Mouse (Mus musculus): ENCODE data around the gene Abr.

The Abr gene

DNA sequence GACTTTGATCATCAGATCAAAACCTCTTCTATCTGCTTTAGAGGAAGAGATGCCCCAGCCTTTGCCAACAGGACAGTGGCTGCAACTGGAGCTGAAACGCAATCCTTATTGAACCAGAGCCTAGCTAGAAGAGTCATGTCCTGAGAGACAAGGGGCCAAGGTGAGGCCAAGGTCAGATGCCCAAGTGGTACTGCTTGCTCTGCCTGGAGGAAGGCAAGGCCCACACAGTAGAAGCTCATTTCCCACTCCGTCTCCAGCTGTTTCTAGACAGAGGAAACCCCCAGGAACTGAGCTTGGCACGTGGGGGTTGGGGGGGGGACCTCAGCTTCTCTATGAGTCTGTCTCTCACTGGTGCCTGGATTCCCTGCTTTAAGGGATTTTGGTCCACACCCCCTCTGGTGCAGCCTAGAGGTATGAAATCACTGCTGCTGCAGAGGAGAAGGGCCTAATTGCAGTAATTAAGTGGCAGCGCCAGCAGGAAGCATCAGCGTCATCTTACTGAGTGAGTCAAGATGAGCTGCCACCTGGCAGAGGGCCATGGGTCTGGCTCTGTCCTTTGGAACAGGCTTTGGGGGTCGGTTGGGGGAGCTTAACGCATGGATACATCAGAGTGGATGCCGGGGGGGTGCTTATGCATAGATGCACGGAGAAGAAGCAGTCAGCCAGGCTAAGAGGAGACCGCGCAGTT lies 152.7 kb downstream of the Abr start:
- in situ Hi-C loops (cut with MseI, MboI), result no loop called here

DNA sequence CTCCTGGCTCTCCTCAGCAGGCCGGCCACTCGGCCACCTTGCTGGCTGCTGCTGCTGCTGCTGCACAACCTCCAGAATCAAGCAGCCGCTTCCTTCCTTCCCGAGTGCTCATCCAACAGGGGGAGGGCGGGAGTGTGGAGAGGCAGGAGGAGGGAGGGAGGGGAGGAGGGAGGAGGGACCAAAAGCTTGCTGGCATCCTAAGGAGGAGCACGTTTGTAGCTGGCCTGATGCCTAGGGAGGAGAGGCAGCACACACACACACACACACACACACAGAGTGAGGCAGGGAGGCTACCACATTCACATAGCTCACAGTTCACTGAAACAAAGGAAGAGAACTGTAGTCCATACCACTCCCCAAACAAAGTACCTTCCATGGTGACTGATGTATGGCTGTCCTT lies 153.8 kb downstream of the Abr start:
- in situ Hi-C loops (cut with MseI, MboI), result no loop called here

- in situ Hi-C loops (cut with MseI, MboI), result no loop called here
Measured at GRCm38 (mm10) chr11:76467487-76468005, 154.6 kb downstream of the Abr start.

- in situ Hi-C loops (cut with MseI, MboI), result no loop called here
Measured at GRCm38 (mm10) chr11:76467073-76467472, 155.0 kb downstream of the Abr start.

DNA sequence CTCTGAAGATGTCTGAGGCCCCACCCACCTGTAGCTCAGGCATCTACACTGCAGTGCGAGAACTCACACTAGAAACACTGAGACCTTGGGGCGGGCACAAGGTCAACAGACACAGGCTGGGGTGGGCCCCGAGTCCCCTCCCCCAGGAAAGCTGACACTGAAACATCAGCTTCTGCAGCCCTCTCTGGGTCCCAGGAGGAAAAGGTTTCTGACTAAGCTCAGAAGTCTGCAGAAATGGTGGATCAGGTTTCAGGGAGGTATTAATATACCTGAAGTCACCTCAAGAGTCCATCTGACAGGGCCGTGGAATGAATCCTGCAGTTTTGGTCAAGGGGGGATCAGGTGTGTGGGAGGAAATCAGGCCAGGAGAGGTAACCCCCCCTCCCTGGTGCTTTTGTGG lies 156.2 kb downstream of the Abr start:
- in situ Hi-C loops (cut with MseI, MboI), result no loop called here

DNA sequence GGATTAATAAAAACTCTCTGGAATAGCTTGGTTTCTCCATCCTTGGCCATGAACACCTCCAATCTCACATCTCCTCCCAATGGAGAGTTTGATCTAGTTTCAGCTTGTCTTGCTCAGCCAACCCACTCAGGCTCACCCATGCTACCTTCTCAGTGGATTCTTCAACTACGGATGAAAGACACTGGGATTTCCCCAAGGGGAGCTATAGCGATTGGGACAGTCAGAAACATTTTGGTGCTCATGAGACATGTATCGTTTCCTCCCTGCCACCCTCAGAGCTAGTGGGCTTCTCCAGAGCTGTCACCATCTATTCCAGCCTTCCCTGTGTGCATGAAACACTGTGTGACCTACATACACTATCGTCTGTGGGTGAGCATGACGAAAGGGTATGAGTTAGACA lies 160.4 kb downstream of the Abr start:
- in situ Hi-C loops (cut with MseI, MboI), result no loop called here

DNA sequence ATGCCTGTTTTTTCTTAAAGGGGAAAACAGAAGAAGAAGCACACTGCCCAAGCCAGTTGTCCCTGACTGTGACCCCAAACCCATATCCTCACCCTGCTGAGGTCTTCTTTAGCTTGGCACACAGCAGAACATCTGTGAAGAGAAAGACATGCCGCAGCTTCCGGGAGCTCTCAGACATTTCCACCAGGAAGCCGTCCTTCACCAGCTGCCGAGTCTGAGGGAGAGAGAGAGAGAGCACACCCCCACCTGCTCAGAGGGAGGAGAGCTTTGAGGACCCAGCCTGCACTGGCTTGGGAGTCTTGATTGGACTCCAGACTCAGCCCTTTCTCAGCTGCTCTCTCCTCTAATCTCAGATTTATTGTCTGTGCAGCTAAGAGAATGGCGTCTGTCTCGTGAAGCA lies 160.9 kb downstream of the Abr start:
- in situ Hi-C loops (cut with MseI, MboI), result no loop called here

GRCm38 (mm10) chr11:76459489-76459888 lies 162.6 kb downstream of the Abr start:
- in situ Hi-C loops (cut with MseI, MboI), result loop anchor here in 1 of 2 experiments (5.0 kb wide), 2 partner anchors 38 to 42 kb away; no protein-coding TSS in a partner anchor

DNA sequence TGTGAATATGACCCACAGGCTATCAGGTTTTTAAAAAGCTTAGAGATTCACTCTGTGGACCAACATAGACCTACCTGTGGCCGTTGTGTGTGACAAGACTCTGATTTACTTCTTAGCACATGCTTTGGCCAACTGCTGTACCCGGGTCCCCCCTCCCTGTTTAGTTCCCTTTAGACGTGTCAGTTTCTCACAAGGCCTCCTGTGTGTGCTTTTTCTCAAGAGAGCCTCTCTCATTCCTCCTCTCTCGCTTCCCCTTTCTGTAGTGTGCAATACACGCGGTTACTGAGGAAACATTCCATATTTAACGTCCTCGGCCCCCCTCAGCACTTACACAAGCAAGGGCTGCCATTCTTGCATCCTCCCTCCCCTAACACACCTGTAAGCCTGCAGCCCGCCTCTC lies 163.4 kb downstream of the Abr start:
- in situ Hi-C loops (cut with MseI, MboI), result loop anchor here in 1 of 2 experiments (5.0 kb wide), 2 partner anchors 39 to 41 kb away; no protein-coding TSS in a partner anchor

DNA sequence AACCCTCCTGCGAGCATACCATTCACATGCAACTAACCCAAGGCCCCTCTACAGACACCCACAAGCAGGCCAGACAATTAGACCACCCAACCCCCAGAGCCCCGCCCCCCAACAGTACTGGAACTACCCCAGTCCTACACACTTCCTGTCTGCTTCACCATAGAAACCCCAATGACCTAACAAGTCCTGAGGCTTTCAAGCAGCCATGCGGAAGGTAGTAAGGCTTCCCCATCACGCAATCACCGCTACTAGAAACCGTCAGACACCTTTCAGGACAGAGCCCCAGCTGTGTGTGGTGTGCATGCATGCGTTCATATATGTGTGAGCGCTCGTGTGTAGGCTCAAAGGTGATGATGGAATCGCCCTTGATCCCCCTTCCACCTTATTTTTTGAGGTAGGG lies 165.2 kb downstream of the Abr start:
- in situ Hi-C loops (cut with MseI, MboI), result loop anchor here in 1 of 2 experiments (5.0 kb wide), 2 partner anchors 40 kb away; no protein-coding TSS in a partner anchor

- in situ Hi-C loops (cut with MseI, MboI), result loop anchor here in 1 of 2 experiments (5.0 kb wide), 2 partner anchors 39 to 41 kb away; no protein-coding TSS in a partner anchor
Measured at GRCm38 (mm10) chr11:76456233-76456632, 165.9 kb downstream of the Abr start.

DNA sequence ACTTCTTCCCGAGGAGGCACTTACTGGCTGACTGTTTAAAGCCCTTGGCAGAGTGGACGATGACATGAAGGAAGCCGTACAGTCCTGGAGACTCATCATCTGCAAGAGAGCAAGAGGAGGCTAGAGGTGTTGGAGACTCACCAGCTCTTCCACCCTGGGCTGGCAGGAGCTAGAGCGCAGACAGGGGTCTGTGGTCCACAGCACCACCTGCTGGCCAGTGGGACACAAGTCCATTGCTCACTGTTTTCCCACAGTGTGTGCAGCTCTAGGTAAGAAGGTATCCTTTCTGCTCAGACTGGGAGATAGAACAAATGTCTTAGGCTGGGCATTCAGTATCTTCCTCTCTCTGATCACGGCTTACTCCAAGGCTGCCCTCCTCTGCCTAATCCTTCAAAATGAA lies 167.6 kb downstream of the Abr start:
- in situ Hi-C loops (cut with MseI, MboI), result no loop called here

DNA sequence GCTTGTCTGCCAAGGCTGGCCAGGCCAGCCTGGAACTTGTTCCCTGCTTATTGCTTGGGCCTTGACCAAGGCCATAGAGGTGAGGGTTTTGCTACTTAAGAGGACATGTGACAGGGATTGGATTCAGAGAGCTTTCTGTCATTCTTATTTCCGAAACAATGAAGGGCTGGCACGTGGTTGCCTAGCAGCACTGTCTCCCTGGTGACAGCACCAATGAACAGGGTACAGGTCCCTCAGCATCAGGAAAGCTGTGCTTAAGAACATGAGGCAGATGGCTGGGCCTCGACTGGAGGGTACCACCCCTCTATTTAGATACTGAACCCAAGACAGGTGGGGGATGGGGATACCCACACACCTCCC lies 171.9 kb downstream of the Abr start:
- in situ Hi-C loops (cut with MseI, MboI), result no loop called here

GRCm38 (mm10) chr11:76449520-76450201 lies 172.5 kb downstream of the Abr start:
- in situ Hi-C loops (cut with MseI, MboI), result no loop called here

DNA sequence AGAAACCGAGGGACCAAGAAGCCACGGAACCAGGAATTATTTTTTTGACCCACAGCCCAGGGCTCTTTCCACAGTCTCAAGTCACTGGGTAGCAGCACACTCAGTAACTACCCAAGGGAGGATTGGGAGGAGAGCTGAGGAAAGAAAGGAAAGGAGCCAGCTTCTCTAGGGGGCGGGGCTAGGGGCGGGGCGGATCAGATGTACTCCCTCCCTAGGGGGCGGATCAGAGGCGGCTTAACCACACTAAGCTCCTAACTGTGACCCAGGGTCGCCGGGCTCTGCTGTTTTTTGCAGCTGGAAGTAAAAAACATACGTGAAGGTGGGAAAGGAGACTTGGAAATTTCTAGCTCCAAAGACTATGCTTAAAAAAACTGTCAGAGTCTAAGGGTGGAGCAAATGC lies 175.9 kb downstream of the Abr start:
- in situ Hi-C loops (cut with MseI, MboI), result no loop called here

DNA sequence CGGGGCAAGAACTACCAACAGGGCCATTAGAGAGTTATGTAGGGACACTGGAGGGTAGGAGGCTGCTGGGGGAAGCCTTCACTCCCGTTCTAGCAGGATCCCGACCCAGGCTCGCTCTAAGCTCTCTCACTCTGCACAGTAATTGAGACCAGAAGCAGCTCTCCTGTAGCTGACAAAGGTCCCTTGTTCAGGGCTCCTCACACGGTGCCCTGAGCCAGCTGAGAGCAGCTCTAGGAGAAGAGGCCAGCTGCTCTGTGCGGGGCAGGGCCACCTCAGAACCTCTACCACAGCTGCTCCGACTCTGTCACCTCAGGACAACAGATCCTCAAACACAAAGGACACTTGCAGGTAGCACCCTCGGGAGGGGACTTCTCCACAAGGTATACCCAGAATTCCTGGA lies 176.7 kb downstream of the Abr start:
- in situ Hi-C loops (cut with MseI, MboI), result no loop called here

GRCm38 (mm10) chr11:76439666-76440065 lies 182.4 kb downstream of the Abr start:
- in situ Hi-C loops (cut with MseI, MboI), result no loop called here

DNA sequence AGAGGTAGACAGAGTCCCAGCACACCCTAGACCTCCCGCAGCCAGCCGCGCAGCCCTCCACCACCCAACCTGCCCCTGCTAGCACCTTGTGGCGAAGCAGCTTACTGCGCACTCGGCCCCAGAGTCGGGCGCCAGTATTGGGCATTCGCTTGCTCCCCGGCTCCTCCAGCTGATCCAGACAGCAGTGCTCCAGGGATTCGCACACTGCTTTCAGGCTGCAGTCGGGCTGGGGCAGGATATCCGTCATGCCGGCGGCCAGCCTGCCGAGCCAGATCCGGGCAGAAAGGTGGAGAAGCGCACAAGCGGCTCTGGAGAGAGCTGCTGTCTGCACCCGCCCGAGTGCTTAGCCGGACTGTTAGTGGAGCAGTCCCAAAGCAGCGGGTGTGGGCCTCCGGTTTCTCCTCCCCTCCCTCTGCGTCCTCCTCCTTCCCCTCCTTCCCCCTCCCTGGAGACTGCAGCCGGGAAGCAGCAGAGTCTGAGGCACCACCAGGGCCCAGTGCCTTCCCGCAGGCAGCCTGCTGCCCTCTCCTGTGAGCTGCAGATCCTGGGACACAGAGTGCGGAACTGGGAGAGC lies 185.2 kb downstream of the Abr start:
- in situ Hi-C loops (cut with MseI, MboI), result no loop called here

- in situ Hi-C loops (cut with MseI, MboI), result no loop called here
Measured at GRCm38 (mm10) chr11:76436009-76436408, 186.1 kb downstream of the Abr start.

DNA sequence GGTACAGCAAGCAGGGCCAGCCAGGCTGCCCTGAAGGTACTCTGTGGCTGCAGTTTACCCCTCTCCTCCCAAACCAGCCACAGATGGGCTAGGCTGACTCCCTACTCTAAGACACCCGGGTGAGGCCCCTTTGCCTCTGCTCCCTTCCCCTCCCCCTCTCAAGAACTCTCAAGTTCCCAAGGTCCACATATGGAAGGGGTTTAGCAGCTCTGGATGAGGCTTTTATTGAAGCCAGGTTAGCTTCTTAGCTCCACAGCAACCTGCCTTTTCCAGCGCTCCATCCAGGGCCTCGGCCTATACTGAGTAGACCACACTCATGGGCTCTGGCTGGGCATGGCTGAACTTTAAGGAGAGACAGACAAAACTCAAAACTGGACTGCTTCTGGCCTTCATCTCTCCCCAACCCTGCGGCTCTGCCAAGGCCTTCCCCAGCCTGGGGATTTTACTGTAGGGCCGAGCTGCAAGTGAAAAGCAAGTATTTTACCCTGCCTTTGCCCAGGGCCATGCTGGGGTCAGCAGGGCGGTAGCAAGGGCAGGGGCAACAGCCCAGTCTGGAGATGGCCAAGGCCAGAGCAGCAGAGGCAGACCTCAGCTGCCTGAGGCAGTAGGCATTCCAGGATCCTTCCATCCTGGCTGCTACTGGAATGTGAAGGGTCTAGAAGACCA lies 192.0 kb downstream of the Abr start:
- in situ Hi-C loops (cut with MseI, MboI), result no loop called here

- in situ Hi-C loops (cut with MseI, MboI), result no loop called here
Measured at GRCm38 (mm10) chr11:76429556-76429955, 192.6 kb downstream of the Abr start.

- in situ Hi-C loops (cut with MseI, MboI), result no loop called here
Measured at GRCm38 (mm10) chr11:76429046-76429445, 193.1 kb downstream of the Abr start.

Data from mouse trophoblast stem cell (cell line).